Comparison of ENCODE assay signal across 18 mouse cellular contexts in the genomic region with DNA sequence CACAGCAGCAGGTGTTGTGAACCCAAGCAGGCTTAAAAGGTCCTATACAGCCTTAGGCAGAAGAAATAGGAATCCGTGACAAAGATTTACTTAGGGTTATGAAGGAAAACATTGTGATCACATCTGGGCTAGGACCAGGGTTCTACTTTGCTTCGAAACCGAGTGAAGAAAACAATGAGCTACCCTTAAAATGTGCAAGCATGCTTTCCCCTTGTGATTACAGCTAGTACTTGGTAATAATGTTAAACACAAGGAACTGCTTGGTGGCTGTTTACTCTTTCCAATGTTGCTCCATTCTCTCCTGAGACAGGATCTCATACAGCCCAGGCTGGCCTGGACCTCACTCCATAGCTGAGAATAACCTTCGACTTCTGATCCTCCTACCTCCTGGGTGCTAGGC. TPM values are rescaled to one million over a fixed set of nuclear protein-coding genes. Genes with fewer than 3 reads are reported as not detected.
DNase-seq lines count a peak whose midpoint lies in the region; ATAC-seq lines count a peak whose summit lies in the region.
"Had no signal": no experiment of that assay in that cellular context is flagged by ENCODE, and none has a peak within 500 bp of the region (broad histone marks: within the 10 kb centered on the region; RNA-seq: fewer than 3 reads in every experiment).

No protein-coding gene starts in this region.

- H3K4me2 ChIP-seq in midbrain, embryonic 11.5 days = peak overlapping the region; percentile 50
- H3K4me2 ChIP-seq in midbrain, embryonic 15.5 days = no peak overlapping the region
- H3K4me2 ChIP-seq in forebrain, embryonic 13.5 days = peak overlapping the region; percentile 5; the same call in 1 of the 2 replicates
- H3K4me2 ChIP-seq in hindbrain, embryonic 13.5 days = no peak overlapping the region
- no peak overlapping the region for H3K4me2 ChIP-seq in neural tube, embryonic 13.5 days
- H3K4me2 ChIP-seq: heart, embryonic 12.5 days; limb, embryonic 15.5 days; liver, embryonic 15.5 days had no signal

- 6% methylated on average over 4 of the region's 4 CpGs for WGBS in midbrain, embryonic 11.5 days
- WGBS in midbrain, embryonic 15.5 days = 18% methylated on average over 4 of the region's 4 CpGs
- 7% methylated on average over 4 of the region's 4 CpGs for WGBS in forebrain, embryonic 13.5 days
- 14% methylated on average over 4 of the region's 4 CpGs for WGBS in hindbrain, embryonic 13.5 days
- 19% methylated on average over 4 of the region's 4 CpGs for WGBS in neural tube, embryonic 13.5 days

- H3K4me3 ChIP-seq in midbrain, embryonic 11.5 days (ENCODE audit: low read depth, low read length) = no peak overlapping the region
- H3K4me3 ChIP-seq in midbrain, embryonic 15.5 days = no peak overlapping the region
- H3K4me3 ChIP-seq in forebrain, embryonic 13.5 days = no peak overlapping the region
- H3K4me3 ChIP-seq in hindbrain, embryonic 13.5 days = no peak overlapping the region
- no peak overlapping the region for H3K4me3 ChIP-seq in neural tube, embryonic 13.5 days
- H3K4me3 ChIP-seq: heart, embryonic 12.5 days; limb, embryonic 15.5 days; liver, embryonic 15.5 days had no signal

- H3K9me3 ChIP-seq in midbrain, embryonic 11.5 days (ENCODE audit: control insufficient read depth, low read length) = no peaks in the 10 kb centered on the region; the same call in 1 of the 2 replicates
- H3K9me3 ChIP-seq in midbrain, embryonic 15.5 days = no peaks in the 10 kb centered on the region
- H3K9me3 ChIP-seq in forebrain, embryonic 13.5 days (replicated peaks) = no peaks in the 10 kb centered on the region
- no peaks in the 10 kb centered on the region for H3K9me3 ChIP-seq in hindbrain, embryonic 13.5 days
- H3K9me3 ChIP-seq in neural tube, embryonic 13.5 days = no peaks in the 10 kb centered on the region
- H3K9me3 ChIP-seq: heart, embryonic 12.5 days; limb, embryonic 15.5 days; liver, embryonic 15.5 days had no signal

- H3K4me1 ChIP-seq in midbrain, embryonic 11.5 days (ENCODE audit: control insufficient read depth, insufficient read depth, low read length) = peaks cover 77% of the 10 kb centered on the region
- peaks cover 52% of the 10 kb centered on the region for H3K4me1 ChIP-seq in midbrain, embryonic 15.5 days
- peaks cover 73% of the 10 kb centered on the region for H3K4me1 ChIP-seq in forebrain, embryonic 13.5 days
- peaks cover 69% of the 10 kb centered on the region for H3K4me1 ChIP-seq in hindbrain, embryonic 13.5 days (replicated peaks)
- peaks cover 85% of the 10 kb centered on the region for H3K4me1 ChIP-seq in neural tube, embryonic 13.5 days (replicated peaks)

- no peaks in the 10 kb centered on the region for H3K27me3 ChIP-seq in midbrain, embryonic 11.5 days (ENCODE audit: control insufficient read depth, insufficient read depth, low read length)
- H3K27me3 ChIP-seq in midbrain, embryonic 15.5 days (replicated peaks) = no peaks in the 10 kb centered on the region
- H3K27me3 ChIP-seq in forebrain, embryonic 13.5 days = no peaks in the 10 kb centered on the region
- H3K27me3 ChIP-seq in hindbrain, embryonic 13.5 days = no peaks in the 10 kb centered on the region
- no peaks in the 10 kb centered on the region for H3K27me3 ChIP-seq in neural tube, embryonic 13.5 days

- ATAC-seq in midbrain, embryonic 11.5 days (ENCODE audit: low FRiP score) = no peak
- no peak for ATAC-seq in midbrain, embryonic 15.5 days (replicated peaks)
- no peak for ATAC-seq in forebrain, embryonic 13.5 days
- ATAC-seq in hindbrain, embryonic 13.5 days (ENCODE audit: low FRiP score) = no peak
- no peak for ATAC-seq in neural tube, embryonic 13.5 days (ENCODE audit: low read depth)

- H3K9ac ChIP-seq in midbrain, embryonic 11.5 days (ENCODE audit: low read length) = peak overlapping the region; percentile 39
- no peak overlapping the region for H3K9ac ChIP-seq in midbrain, embryonic 15.5 days
- H3K9ac ChIP-seq in forebrain, embryonic 13.5 days = peak overlapping the region; percentile 70; the same call in 1 of the 2 replicates
- H3K9ac ChIP-seq in hindbrain, embryonic 13.5 days = no peak overlapping the region
- no peak overlapping the region for H3K9ac ChIP-seq in neural tube, embryonic 13.5 days
- H3K9ac ChIP-seq: heart, embryonic 12.5 days; limb, embryonic 15.5 days; liver, embryonic 15.5 days had no signal

- H3K36me3 ChIP-seq in midbrain, embryonic 11.5 days (ENCODE audit: control insufficient read depth, insufficient read depth, low read length) = peaks cover 5% of the 10 kb centered on the region; the same call in 1 of the 2 replicates
- H3K36me3 ChIP-seq in midbrain, embryonic 15.5 days (replicated peaks) = no peaks in the 10 kb centered on the region
- peaks cover 11% of the 10 kb centered on the region; the same call in 1 of the 2 replicates for H3K36me3 ChIP-seq in forebrain, embryonic 13.5 days (ENCODE audit: poor library complexity, severe bottlenecking)
- H3K36me3 ChIP-seq in hindbrain, embryonic 13.5 days = no peaks in the 10 kb centered on the region
- no peaks in the 10 kb centered on the region for H3K36me3 ChIP-seq in neural tube, embryonic 13.5 days
- H3K36me3 ChIP-seq: heart, embryonic 12.5 days; limb, embryonic 15.5 days; liver, embryonic 15.5 days had no signal

- peak overlapping the region; percentile 97 for H3K27ac ChIP-seq in midbrain, embryonic 11.5 days (ENCODE audit: low read depth, low read length)
- H3K27ac ChIP-seq in midbrain, embryonic 15.5 days = no peak overlapping the region
- peak overlapping the region; percentile 92 for H3K27ac ChIP-seq in forebrain, embryonic 13.5 days
- peak overlapping the region; percentile 86 for H3K27ac ChIP-seq in hindbrain, embryonic 13.5 days
- peak overlapping the region; percentile 85; the same call in 1 of the 2 replicates for H3K27ac ChIP-seq in neural tube, embryonic 13.5 days (replicated peaks)
- H3K27ac ChIP-seq: limb, embryonic 15.5 days; liver, embryonic 15.5 days had no signal

- peak; percentile 91 for DNase-seq in midbrain, embryonic 11.5 days (ENCODE audit: low spot score, missing footprints)
- DNase-seq in right cerebral cortex, adult 18-20 months = no peak
- DNase-seq in urinary bladder, postnatal 36 days (ENCODE audit: low spot score in 2 of 2) = no peak
- DNase-seq: adrenal gland, adult 2 months; cerebellum, adult 9-10 months; heart, adult 11 months; heart, postnatal 14 days; kidney, adult 2 months; kidney, postnatal 10 days; layer of hippocampus, postnatal 36 days; thymus, postnatal 14 days had no signal

RNA-seq across cellular contexts. Expression of a gene that starts 20.2 kb away (rescaled TPM):
- polyA plus RNA-seq in midbrain, embryonic 11.5 days (2014; fragmentation: Nextera tagmentation; extraction: Ambion mirVana) = 115 and 145 TPM in 2 replicates
- 12.8 and 14.1 TPM in 2 replicates for polyA plus RNA-seq in midbrain, embryonic 15.5 days (2015; fragmentation: Nextera tagmentation; extraction: Ambion mirVana)
- 13.2 and 16.0 TPM in 2 replicates for polyA plus RNA-seq in forebrain, embryonic 13.5 days (2015; fragmentation: Nextera tagmentation; extraction: Ambion mirVana)
- 13.8 and 15.5 TPM in 2 replicates for polyA plus RNA-seq in hindbrain, embryonic 13.5 days (2015; fragmentation: Nextera tagmentation; extraction: Ambion mirVana)
- 12.3 and 12.9 TPM in 2 replicates for polyA plus RNA-seq in neural tube, embryonic 13.5 days (2015; fragmentation: Nextera tagmentation; extraction: Ambion mirVana)

RNA-seq across cellular contexts. Expression of a gene that starts 34.0 kb away (rescaled TPM):
- polyA plus RNA-seq in midbrain, embryonic 11.5 days (2014; fragmentation: Nextera tagmentation; extraction: Ambion mirVana) = 5.2 and 6.4 TPM in 2 replicates
- 6.8 and 7.6 TPM in 2 replicates for polyA plus RNA-seq in midbrain, embryonic 15.5 days (2015; fragmentation: Nextera tagmentation; extraction: Ambion mirVana)
- polyA plus RNA-seq in forebrain, embryonic 13.5 days (2015; fragmentation: Nextera tagmentation; extraction: Ambion mirVana) = 5.1 and 6.1 TPM in 2 replicates
- polyA plus RNA-seq in hindbrain, embryonic 13.5 days (2015; fragmentation: Nextera tagmentation; extraction: Ambion mirVana) = 5.9 and 6.1 TPM in 2 replicates
- 5.4 and 6.8 TPM in 2 replicates for polyA plus RNA-seq in neural tube, embryonic 13.5 days (2015; fragmentation: Nextera tagmentation; extraction: Ambion mirVana)

RNA-seq across cellular contexts. Expression of a gene that starts 59.9 kb away (rescaled TPM):
- polyA plus RNA-seq in midbrain, embryonic 11.5 days (2014; fragmentation: Nextera tagmentation; extraction: Ambion mirVana) = 13.0 and 13.3 TPM in 2 replicates
- 16.8 and 17.3 TPM in 2 replicates for polyA plus RNA-seq in midbrain, embryonic 15.5 days (2015; fragmentation: Nextera tagmentation; extraction: Ambion mirVana)
- 10.5 and 10.8 TPM in 2 replicates for polyA plus RNA-seq in forebrain, embryonic 13.5 days (2015; fragmentation: Nextera tagmentation; extraction: Ambion mirVana)
- polyA plus RNA-seq in hindbrain, embryonic 13.5 days (2015; fragmentation: Nextera tagmentation; extraction: Ambion mirVana) = 9.7 TPM in 2 replicates
- polyA plus RNA-seq in neural tube, embryonic 13.5 days (2015; fragmentation: Nextera tagmentation; extraction: Ambion mirVana) = 8.9 and 10.3 TPM in 2 replicates

Comparison
In these comparisons a context has a peak if more than half of its experiments do, and no peak if none do; other contexts are left out.
1. H3K4me2 ChIP-seq: peak in midbrain, embryonic 11.5 days (single experiment) and forebrain, embryonic 13.5 days (single experiment); none in midbrain, embryonic 15.5 days (single experiment), hindbrain, embryonic 13.5 days (single experiment) and neural tube, embryonic 13.5 days (single experiment).
2. H3K9ac ChIP-seq: peak in midbrain, embryonic 11.5 days (single experiment) and forebrain, embryonic 13.5 days (single experiment); none in midbrain, embryonic 15.5 days (single experiment), hindbrain, embryonic 13.5 days (single experiment) and neural tube, embryonic 13.5 days (single experiment).